Comparison of ENCODE assay signal across 17 mouse cellular contexts in genomic region chr1:135205257-135205656, GRCm38 (mm10). TPM values are rescaled to one million over a fixed set of nuclear protein-coding genes. Genes with fewer than 3 reads are reported as not detected.
A peak's percentile ranks its signal among the peaks of the same experiment; 100 is the strongest.
DNase-seq lines count a peak whose midpoint lies in the region; ATAC-seq lines count a peak whose summit lies in the region.
"Had no signal": no experiment of that assay in that cellular context is flagged by ENCODE, and none has a peak within 500 bp of the region (broad histone marks: within the 10 kb centered on the region; RNA-seq: fewer than 3 reads in every experiment).

No protein-coding gene starts in this region.

- no peak for DNase-seq in kidney, postnatal 14 days
- DNase-seq in R1 (ENCODE audit: low read depth, low spot score) = peak; percentile 72
- DNase-seq in liver = peak; percentile 18
- DNase-seq in cerebellum, adult 9-11 months = no peak
- DNase-seq in embryo, embryonic 9.5 days (ENCODE audit: extremely low spot score) = no peak
- DNase-seq: forebrain, postnatal 0 days; gastrocnemius, postnatal 10 days; heart, postnatal 36 days; left cerebral cortex, postnatal 4 days; lung, adult 2 months; right cerebral cortex, postnatal 14 days had no signal

- no peak overlapping the region for H3K4me3 ChIP-seq in kidney, embryonic 15.5 days (replicated peaks)
- H3K4me3 ChIP-seq in stomach, embryonic 14.5 days (ENCODE audit: low read depth, low read length) = no peak overlapping the region
- no peak overlapping the region for H3K4me3 ChIP-seq in hindbrain, embryonic 12.5 days
- H3K4me3 ChIP-seq: neural tube, embryonic 12.5 days had no signal

- no peak overlapping the region for H3K4me2 ChIP-seq in kidney, embryonic 15.5 days
- H3K4me2 ChIP-seq in stomach, embryonic 14.5 days (replicated peaks; ENCODE audit: low read depth, low read length) = no peak overlapping the region
- H3K4me2 ChIP-seq in hindbrain, embryonic 12.5 days (replicated peaks) = no peak overlapping the region
- H3K4me2 ChIP-seq: neural tube, embryonic 12.5 days had no signal

- peaks cover 20% of the 10 kb centered on the region for H3K4me1 ChIP-seq in kidney, embryonic 15.5 days
- H3K4me1 ChIP-seq in stomach, embryonic 14.5 days (ENCODE audit: control insufficient read depth, insufficient read depth, low read length) = no peaks in the 10 kb centered on the region
- H3K4me1 ChIP-seq in hindbrain, embryonic 12.5 days = peaks cover 8% of the 10 kb centered on the region; the same call in 1 of the 2 replicates
- H3K4me1 ChIP-seq: neural tube, embryonic 12.5 days had no signal

- 63% methylated on average over 4 of the region's 4 CpGs for WGBS in kidney, embryonic 15.5 days
- 55% methylated on average over 4 of the region's 4 CpGs for WGBS in stomach, embryonic 14.5 days
- 60% methylated on average over 4 of the region's 4 CpGs for WGBS in hindbrain, embryonic 12.5 days

- no peaks in the 10 kb centered on the region for H3K36me3 ChIP-seq in kidney, embryonic 15.5 days
- no peaks in the 10 kb centered on the region for H3K36me3 ChIP-seq in stomach, embryonic 14.5 days (ENCODE audit: control insufficient read depth, insufficient read depth, low read length)
- no peaks in the 10 kb centered on the region for H3K36me3 ChIP-seq in hindbrain, embryonic 12.5 days
- H3K36me3 ChIP-seq: neural tube, embryonic 12.5 days had no signal

- no peak for ATAC-seq in kidney, embryonic 15.5 days (replicated peaks; ENCODE audit: low FRiP score)
- no peak for ATAC-seq in stomach, embryonic 14.5 days (ENCODE audit: insufficient number of reproducible peaks, insufficient read depth, low FRiP score, low read depth)
- ATAC-seq in hindbrain, embryonic 12.5 days (ENCODE audit: low FRiP score) = no peak
- ATAC-seq: forebrain, postnatal 0 days; midbrain, embryonic 16.5 days had no signal

- H3K27me3 ChIP-seq in kidney, embryonic 15.5 days = no peaks in the 10 kb centered on the region
- H3K27me3 ChIP-seq in stomach, embryonic 14.5 days (ENCODE audit: control insufficient read depth, insufficient read depth, low read length) = no peaks in the 10 kb centered on the region
- H3K27me3 ChIP-seq in hindbrain, embryonic 12.5 days = no peaks in the 10 kb centered on the region
- H3K27me3 ChIP-seq: neural tube, embryonic 12.5 days had no signal

- no peak overlapping the region for H3K9ac ChIP-seq in kidney, embryonic 15.5 days
- no peak overlapping the region for H3K9ac ChIP-seq in stomach, embryonic 14.5 days (replicated peaks; ENCODE audit: low read depth, low read length)
- H3K9ac ChIP-seq in hindbrain, embryonic 12.5 days = no peak overlapping the region
- H3K9ac ChIP-seq: forebrain, postnatal 0 days; neural tube, embryonic 12.5 days had no signal

- H3K9me3 ChIP-seq in kidney, embryonic 15.5 days (replicated peaks) = no peaks in the 10 kb centered on the region
- no peaks in the 10 kb centered on the region for H3K9me3 ChIP-seq in stomach, embryonic 14.5 days (ENCODE audit: control insufficient read depth, low read depth, low read length)
- H3K9me3 ChIP-seq in hindbrain, embryonic 12.5 days (replicated peaks) = no peaks in the 10 kb centered on the region
- H3K9me3 ChIP-seq: neural tube, embryonic 12.5 days had no signal

- H3K27ac ChIP-seq in kidney, embryonic 15.5 days = peak overlapping the region; percentile 85
- H3K27ac ChIP-seq in stomach, embryonic 14.5 days (ENCODE audit: low read length) = peak overlapping the region; percentile 68; the same call in 1 of the 2 replicates
- H3K27ac ChIP-seq in hindbrain, embryonic 12.5 days = no peak overlapping the region
- H3K27ac ChIP-seq: macrophage; neural tube, embryonic 12.5 days had no signal

RNA-seq across cellular contexts. Expression of gene Gpr37l1, which starts 37.8 kb away (rescaled TPM):
- 0.09 TPM in 1 of 2 replicates, not detected in the other for polyA plus RNA-seq in kidney, embryonic 15.5 days (2015; fragmentation: Nextera tagmentation; extraction: Ambion mirVana)
- polyA plus RNA-seq in stomach, embryonic 14.5 days (2014; fragmentation: Nextera tagmentation; extraction: Ambion mirVana) = 0.69 and 0.71 TPM in 2 replicates
- polyA plus RNA-seq in hindbrain, embryonic 12.5 days (2016; fragmentation: Nextera tagmentation; extraction: Ambion mirVana) = 0.10 and 0.12 TPM in 2 replicates
- polyA plus RNA-seq: macrophage had no signal

RNA-seq across cellular contexts. Expression of gene Elf3, which starts 53.1 kb away (rescaled TPM):
- 25.8 and 30.7 TPM in 2 replicates for polyA plus RNA-seq in kidney, embryonic 15.5 days (2015; fragmentation: Nextera tagmentation; extraction: Ambion mirVana)
- 98.9 and 104 TPM in 2 replicates for polyA plus RNA-seq in stomach, embryonic 14.5 days (2014; fragmentation: Nextera tagmentation; extraction: Ambion mirVana)
- 1.3 and 1.6 TPM in 2 replicates for polyA plus RNA-seq in hindbrain, embryonic 12.5 days (2016; fragmentation: Nextera tagmentation; extraction: Ambion mirVana)
- polyA plus RNA-seq: macrophage had no signal

RNA-seq across cellular contexts. Expression of gene Arl8a, which starts 58.6 kb away (rescaled TPM):
- polyA plus RNA-seq in kidney, embryonic 15.5 days (2015; fragmentation: Nextera tagmentation; extraction: Ambion mirVana) = 45.3 and 52.3 TPM in 2 replicates
- 55.5 and 57.4 TPM in 2 replicates for polyA plus RNA-seq in stomach, embryonic 14.5 days (2014; fragmentation: Nextera tagmentation; extraction: Ambion mirVana)
- polyA plus RNA-seq in hindbrain, embryonic 12.5 days (2016; fragmentation: Nextera tagmentation; extraction: Ambion mirVana) = 171 and 183 TPM in 2 replicates

Comparison
In these comparisons a context has a peak if more than half of its experiments do, and no peak if none do; other contexts are left out.
1. DNase-seq: peak in R1 (single experiment) and liver (single experiment); none in kidney, postnatal 14 days (single experiment), cerebellum, adult 9-11 months (single experiment) and embryo, embryonic 9.5 days (single experiment).
2. RNA of gene Elf3, which starts 53.1 kb away (polyA plus RNA-seq): 98.9 to 104 TPM in stomach, embryonic 14.5 days and 25.8 to 30.7 TPM in kidney, embryonic 15.5 days; 1.3 to 1.6 TPM in hindbrain, embryonic 12.5 days; every median in the first group is over 10 times any median in the second.